Mouse (Mus musculus) left cerebral cortex, adult 9 months (tissue): ENCODE data around the gene Usp7.

Experiments
- DNase-seq, 2 experiments: peaks; one replicate each; pipeline ENCODE4 v3.0.0; 2022; ENCODE audit warnings: low spot score in 2 of 2

The Usp7 gene

DNA sequence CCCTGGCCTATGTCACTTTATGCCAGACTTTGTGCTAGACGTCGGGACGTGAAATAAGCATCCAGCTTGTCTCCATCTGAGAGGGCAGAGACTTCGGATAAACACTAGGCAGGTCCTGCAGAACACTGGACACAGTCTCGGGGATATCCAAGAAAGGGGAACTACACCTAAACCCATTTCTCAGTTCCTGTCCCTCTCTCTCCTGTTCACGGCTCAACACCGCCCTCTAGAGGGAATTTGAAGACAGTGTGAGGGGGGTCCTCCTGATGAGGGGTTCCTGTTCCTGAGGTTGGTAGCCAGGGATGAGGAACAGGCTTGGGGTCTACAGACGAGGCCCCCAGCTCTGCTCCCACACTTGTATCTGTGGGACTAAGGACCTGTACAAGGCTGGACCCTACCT lies 117.9 kb downstream of the Usp7 start:
- no peak for DNase-seq

- no peak for DNase-seq
Observed at GRCm38 (mm10) chr16:8673343-8673742, 118.8 kb downstream of the Usp7 start.

- DNase-seq = no peak
Observed at GRCm38 (mm10) chr16:8672811-8673210, 119.3 kb downstream of the Usp7 start.

- no peak for DNase-seq
Observed at GRCm38 (mm10) chr16:8672350-8672687, 119.8 kb downstream of the Usp7 start.

GRCm38 (mm10) chr16:8671551-8672349 lies 120.4 kb downstream of the Usp7 start, which contains the start of gene Carhsp1:
Gene Carhsp1 (minus strand): TSS chr16:8672155.
- DNase-seq = peak; percentile 68 to 80

GRCm38 (mm10) chr16:8670041-8671035 lies 121.8 kb downstream of the Usp7 start:
- DNase-seq = no peak

DNA sequence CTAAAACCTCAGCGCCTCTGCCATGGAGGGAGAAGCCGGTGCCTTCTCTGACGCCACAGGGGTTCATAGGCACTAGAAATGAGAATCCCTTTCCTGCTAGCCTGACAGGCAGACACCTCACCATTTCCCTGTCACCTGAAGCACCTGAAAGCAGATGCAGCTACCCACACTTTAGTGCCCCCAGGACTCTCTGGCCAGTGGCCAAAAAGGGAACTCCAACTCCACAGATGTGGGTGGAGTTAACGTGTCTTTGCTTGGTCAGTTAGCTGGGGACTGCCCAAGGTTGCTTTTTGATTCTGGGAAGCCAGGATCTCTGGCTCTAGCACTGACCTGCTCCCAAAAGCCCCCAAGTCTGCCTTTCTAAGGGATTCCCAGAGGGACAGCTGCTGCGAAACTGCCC lies 122.7 kb downstream of the Usp7 start:
- no peak for DNase-seq

GRCm38 (mm10) chr16:8668386-8668785 lies 123.7 kb downstream of the Usp7 start:
- no peak for DNase-seq

GRCm38 (mm10) chr16:8667814-8668213 lies 124.3 kb downstream of the Usp7 start:
- no peak for DNase-seq

DNA sequence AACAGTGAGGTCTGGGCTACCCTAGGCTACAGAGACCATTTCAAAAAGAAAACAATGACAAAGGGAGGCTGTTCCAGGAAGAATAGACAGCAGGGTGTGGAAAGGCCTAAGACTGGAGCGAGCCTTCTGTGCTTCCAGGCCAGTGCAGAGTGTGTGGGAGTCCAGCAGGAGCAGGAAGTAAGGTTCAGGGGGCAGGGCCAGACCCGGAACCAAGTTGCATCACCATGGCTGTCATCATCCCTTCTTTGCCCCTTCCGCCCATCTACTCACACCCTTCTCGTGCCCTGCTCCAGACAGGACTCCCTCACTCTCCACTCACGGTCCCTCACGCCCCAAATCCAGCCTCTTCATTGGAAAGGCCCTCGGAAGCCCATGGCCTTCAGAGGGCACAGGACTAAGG lies 124.8 kb downstream of the Usp7 start:
- no peak for DNase-seq

GRCm38 (mm10) chr16:8666452-8666851 lies 125.7 kb downstream of the Usp7 start:
- no peak for DNase-seq

GRCm38 (mm10) chr16:8665367-8665766 lies 126.7 kb downstream of the Usp7 start:
- DNase-seq = no peak

GRCm38 (mm10) chr16:8663606-8664539 lies 128.2 kb downstream of the Usp7 start:
- peak in 1 of 2 experiments; percentile 36 for DNase-seq

- DNase-seq = no peak
Observed at GRCm38 (mm10) chr16:8663022-8663421, 129.1 kb downstream of the Usp7 start.

DNA sequence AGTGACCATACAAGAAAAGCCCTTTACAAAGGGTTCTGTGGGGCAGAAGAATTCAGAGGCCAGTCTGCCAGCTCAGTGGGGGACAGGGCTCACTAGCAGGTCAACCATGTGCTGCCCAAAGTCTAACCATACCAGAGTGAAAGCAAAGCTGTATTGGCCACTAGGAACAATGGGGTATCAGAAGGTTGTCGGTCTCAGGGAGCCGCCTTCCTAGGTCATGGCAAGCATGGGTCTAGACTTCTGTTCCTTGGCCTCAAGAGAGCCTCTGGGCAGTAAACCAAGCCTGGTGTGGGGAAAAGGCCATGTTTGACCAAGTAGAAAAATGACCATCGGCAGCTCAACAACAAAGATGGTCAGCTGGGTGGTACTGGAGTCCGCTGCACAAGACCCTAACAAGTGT lies 133.3 kb downstream of the Usp7 start:
- no peak for DNase-seq

DNA sequence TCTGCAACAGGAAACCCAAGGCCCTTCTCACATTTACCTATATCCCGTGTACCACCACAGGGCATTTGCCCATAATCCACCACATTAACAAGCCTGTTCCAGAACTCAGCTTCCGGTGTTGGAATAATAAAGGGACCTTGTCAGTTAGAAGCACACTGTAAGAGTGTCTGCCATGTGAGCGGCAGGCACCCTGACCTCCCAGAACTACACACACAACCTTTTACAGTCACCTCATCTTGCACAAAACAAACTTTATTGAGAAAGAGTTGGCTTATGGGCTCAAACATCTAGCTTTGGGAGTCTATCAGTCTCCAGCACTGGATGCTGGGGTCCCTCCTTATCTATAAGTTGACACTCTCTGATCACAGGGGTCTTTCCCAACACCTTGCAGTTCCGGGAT lies 133.8 kb downstream of the Usp7 start:
- no peak for DNase-seq

GRCm38 (mm10) chr16:8656256-8656655 lies 135.9 kb downstream of the Usp7 start:
- no peak for DNase-seq

- no peak for DNase-seq
Observed at GRCm38 (mm10) chr16:8655599-8655998, 136.5 kb downstream of the Usp7 start.

DNA sequence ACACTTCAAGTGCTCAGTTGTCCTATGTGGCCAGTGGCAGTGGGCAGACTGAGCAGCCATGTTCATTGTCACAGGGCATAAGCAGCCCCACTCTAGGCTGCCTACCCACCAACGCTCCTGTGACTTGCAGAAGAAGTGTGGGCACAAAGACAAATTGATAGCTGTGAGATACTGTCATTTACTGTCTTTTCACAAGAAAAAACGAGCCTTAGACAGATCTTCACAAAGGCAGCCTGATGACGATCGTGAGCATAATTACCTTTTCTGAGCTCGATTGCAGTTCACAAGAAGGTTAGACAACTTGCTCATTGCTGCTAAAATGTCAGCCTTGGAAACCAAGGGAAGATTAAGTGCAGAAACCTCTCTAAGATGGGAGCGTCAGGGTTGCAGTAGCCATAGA lies 137.0 kb downstream of the Usp7 start:
- DNase-seq = no peak

GRCm38 (mm10) chr16:8650007-8650406 lies 142.1 kb downstream of the Usp7 start:
- no peak for DNase-seq

DNA sequence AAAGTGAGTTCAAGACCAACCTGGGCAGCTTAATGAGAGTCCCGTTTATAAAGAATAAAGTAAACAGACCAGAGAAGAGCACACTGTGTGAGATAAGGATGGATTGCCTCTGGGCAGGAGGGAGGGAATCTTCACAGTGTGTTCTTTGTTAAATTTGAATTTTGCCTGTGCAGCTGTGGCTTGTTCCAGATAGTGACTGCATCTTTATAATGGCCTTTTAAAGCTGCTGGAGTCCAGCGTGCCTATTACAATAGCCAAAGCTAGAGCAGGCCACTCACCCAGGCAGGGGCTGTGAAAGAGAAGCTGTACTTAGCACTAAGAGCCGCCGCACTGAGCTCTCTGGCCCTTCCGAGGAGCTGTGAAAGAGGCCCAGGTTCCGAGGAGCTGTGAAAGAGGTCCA lies 146.6 kb downstream of the Usp7 start:
- no peak for DNase-seq

DNA sequence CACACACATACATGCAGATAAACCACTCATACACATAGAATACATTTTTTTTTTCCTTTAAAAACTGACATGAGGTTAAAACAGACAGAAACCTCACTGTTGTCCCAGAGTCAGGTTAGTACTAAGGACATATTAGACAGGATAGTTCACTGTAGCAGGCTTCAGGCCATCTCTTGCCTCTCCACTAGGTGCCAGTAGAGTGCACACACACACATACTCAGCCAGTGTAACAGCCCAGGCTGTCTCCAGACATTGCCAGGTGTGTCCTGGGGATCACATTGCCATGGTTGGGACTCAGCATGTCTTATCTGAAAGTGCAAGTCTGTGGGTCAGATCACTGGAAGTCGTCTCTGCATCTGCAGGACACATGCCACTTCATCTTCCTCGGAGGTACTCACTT lies 148.3 kb downstream of the Usp7 start:
- peak in 1 of 2 experiments; percentile 44 for DNase-seq
